Mouse (Mus musculus) myocyte (in vitro differentiated cells): ENCODE measurements around the gene Jkamp.

Source experiments
- CEBPB ChIP-seq: IDR thresholded peaks from 2 replicates; pipeline ENCODE4 v1.6.1; 2011; ENCODE audit warnings: mild to moderate bottlenecking, moderate library complexity; ENCODE audit not compliant: poor library complexity, insufficient read depth, severe bottlenecking
- E2F4 ChIP-seq: IDR thresholded peaks from one replicate; pipeline ENCODE4 v1.6.1; 2011; ENCODE audit warnings: mild to moderate bottlenecking, control low read depth, moderate library complexity; ENCODE audit not compliant: insufficient read depth
- MAX ChIP-seq: IDR thresholded peaks from one replicate; pipeline ENCODE4 v1.6.1; 2011; ENCODE audit warnings: low read depth, mild to moderate bottlenecking, control low read depth
- MYOD1 ChIP-seq, 3 experiments: IDR thresholded peaks; one replicate each; pipeline ENCODE4 v1.6.1; 2011; ENCODE audit warnings: control low read depth in 2 of 3, low read depth in 2 of 3, mild to moderate bottlenecking in 2 of 3, moderate library complexity in 1 of 3; ENCODE audit not compliant: insufficient read length in 2 of 3, control insufficient read depth in 1 of 3
- POLR2A ChIP-seq: IDR thresholded peaks from one replicate; pipeline ENCODE4 v1.6.1; 2011; ENCODE audit warnings: low read depth, mild to moderate bottlenecking, control low read depth, moderate library complexity; ENCODE audit not compliant: insufficient read length
- POLR2AphosphoS2 ChIP-seq: IDR thresholded peaks from one replicate; pipeline ENCODE4 v1.6.1; 2011; ENCODE audit warnings: low read depth, control low read depth; ENCODE audit not compliant: insufficient read length
- REST ChIP-seq: IDR thresholded peaks from one replicate; pipeline ENCODE4 v1.6.1; 2011; ENCODE audit warnings: mild to moderate bottlenecking, control low read depth, moderate library complexity; ENCODE audit not compliant: insufficient read depth, insufficient read length
- TCF12 ChIP-seq: IDR thresholded peaks from one replicate; pipeline ENCODE4 v1.6.1; 2011; ENCODE audit warnings: mild to moderate bottlenecking, control low read depth; ENCODE audit not compliant: poor library complexity, insufficient read depth, severe bottlenecking
- USF1 ChIP-seq: IDR thresholded peaks from one replicate; pipeline ENCODE4 v1.6.1; 2011; ENCODE audit warnings: low read depth, mild to moderate bottlenecking, control low read depth, moderate library complexity

- TF ChIP-seq CEBPB: no peak
- TF ChIP-seq POLR2A: no peak
- no peak for TF ChIP-seq MYOD1 (IDR thresholded peaks at IDR 0.05; ENCODE audit: control insufficient read depth in 1 of 3, insufficient read length in 2 of 3, low read depth in 2 of 3)
- TF ChIP-seq TCF12: no peak
- no peak for TF ChIP-seq MAX
- TF ChIP-seq E2F4: no peak
- TF ChIP-seq POLR2AphosphoS2: no peak
- TF ChIP-seq USF1: no peak
- no peak for TF ChIP-seq REST
Observed at GRCm38 (mm10) chr12:72082370-72082769, 3.0 kb upstream of the Jkamp start.
